Mouse (Mus musculus): ENCODE results near the gene Elf2. TPM values are rescaled to one million over a fixed set of nuclear protein-coding genes. Genes with fewer than 3 reads are reported as not detected.
A peak's percentile ranks its signal among the peaks of the same experiment; 100 is the strongest.
"Not testable (repeated sequence)": the region's sequence is repeated elsewhere in the genome, so short reads cannot be mapped to it uniquely, and the experiment has no call there.

Elf2 gene
- polyA plus RNA-seq, 2 experiments = 59.3 to 61.4 TPM

DNA sequence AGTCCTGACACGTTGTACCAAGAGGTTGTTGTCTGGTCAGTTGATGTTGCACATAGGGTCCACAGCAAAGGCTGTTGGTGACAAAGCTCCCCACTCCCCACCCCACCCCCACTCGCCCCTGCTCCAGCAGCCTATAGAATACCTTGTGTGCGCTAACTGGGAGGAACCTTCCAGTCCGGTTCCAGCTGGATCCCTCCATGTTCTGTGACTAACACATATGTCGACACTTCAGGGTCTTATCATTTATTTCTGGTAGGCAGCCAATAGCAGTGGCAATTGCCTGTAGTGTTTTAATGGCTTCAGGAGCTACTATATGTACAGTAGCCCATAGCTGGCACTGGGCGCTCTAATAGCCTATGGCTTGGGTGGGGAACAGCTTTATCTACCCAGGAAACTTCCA is 118.2 kb downstream of the Elf2 start:
- WGBS = 88% methylated on average over 6 of the region's 6 CpGs
- H3K27ac ChIP-seq (replicated peaks; ENCODE audit: low read depth, low read length) = no peak overlapping the region
- no peak overlapping the region for H3K9ac ChIP-seq (ENCODE audit: low read depth, low read length, severe bottlenecking)
- H3K4me3 ChIP-seq (replicated peaks; ENCODE audit: low read length) = no peak overlapping the region
- no peaks in the 10 kb centered on the region for H3K27me3 ChIP-seq (ENCODE audit: control insufficient read depth, insufficient read depth, low read length)
- no peak for TF ChIP-seq POLR2A (IDR thresholded peaks at IDR 0.05; ENCODE audit: borderline replicate concordance, extremely low read depth, insufficient read depth, insufficient read length)
- no peak for ATAC-seq (ENCODE audit: low FRiP score, low read depth)
- no peaks in the 10 kb centered on the region for H3K9me3 ChIP-seq (ENCODE audit: control insufficient read depth, low read length)
- peaks cover 7% of the 10 kb centered on the region; the same call in 1 of the 2 replicates for H3K4me1 ChIP-seq (ENCODE audit: control insufficient read depth, insufficient read depth, low read length)
- H3K36me3 ChIP-seq (ENCODE audit: control insufficient read depth, insufficient read depth, low read length) = no peaks in the 10 kb centered on the region
- no peak for DNase-seq (ENCODE audit: low spot score)
- no peak overlapping the region for H3K4me2 ChIP-seq (replicated peaks; ENCODE audit: low read depth, low read length, severe bottlenecking)

GRCm38 (mm10) chr3:51221847-51222246 is 118.6 kb downstream of the Elf2 start:
- DNase-seq (ENCODE audit: low spot score) (no peak), ATAC-seq (ENCODE audit: low FRiP score, low read depth) (no peak)
- no peak for TF ChIP-seq POLR2A (IDR thresholded peaks at IDR 0.05; ENCODE audit: borderline replicate concordance, extremely low read depth, insufficient read depth, insufficient read length)
- Histone ChIP-seq H3K36me3 (ENCODE audit: control insufficient read depth, insufficient read depth, low read length) (no peaks in the 10 kb centered on the region), H3K4me2 (replicated peaks; ENCODE audit: low read depth, low read length, severe bottlenecking) (no peak overlapping the region), H3K4me3 (replicated peaks; ENCODE audit: low read length) (no peak overlapping the region), H3K27me3 (ENCODE audit: control insufficient read depth, insufficient read depth, low read length) (no peaks in the 10 kb centered on the region), H3K9me3 (ENCODE audit: control insufficient read depth, low read length) (no peaks in the 10 kb centered on the region), H3K4me1 (ENCODE audit: control insufficient read depth, insufficient read depth, low read length) (peaks cover 7% of the 10 kb centered on the region; the same call in 1 of the 2 replicates), H3K27ac (replicated peaks; ENCODE audit: low read depth, low read length) (no peak overlapping the region), H3K9ac (ENCODE audit: low read depth, low read length, severe bottlenecking) (no peak overlapping the region)
- 60% methylated on average over 8 of the region's 8 CpGs for WGBS

DNA sequence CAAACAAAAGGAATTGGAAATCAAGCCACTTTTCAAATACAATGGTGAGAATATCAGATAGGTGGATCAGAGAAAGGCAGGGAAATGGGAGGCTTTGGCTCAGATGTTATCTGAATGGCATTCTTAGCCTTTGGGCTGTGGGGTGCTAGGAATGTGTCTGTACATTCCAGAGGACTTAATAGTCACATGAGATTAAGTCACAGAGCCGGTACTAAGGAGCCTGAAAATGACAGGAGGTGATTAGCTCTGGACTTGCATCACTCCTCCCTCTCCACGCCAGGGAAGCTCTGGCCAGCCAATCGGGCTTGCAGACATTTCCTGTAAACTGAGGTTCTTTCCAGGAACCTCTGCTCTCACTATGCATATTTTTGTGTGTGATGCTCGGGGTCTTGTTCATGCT is 119.6 kb downstream of the Elf2 start:
- Histone ChIP-seq H3K9me3 (ENCODE audit: control insufficient read depth, low read length) (no peaks in the 10 kb centered on the region), H3K36me3 (ENCODE audit: control insufficient read depth, insufficient read depth, low read length) (no peaks in the 10 kb centered on the region), H3K27ac (replicated peaks; ENCODE audit: low read depth, low read length) (no peak overlapping the region), H3K4me3 (replicated peaks; ENCODE audit: low read length) (no peak overlapping the region), H3K27me3 (ENCODE audit: control insufficient read depth, insufficient read depth, low read length) (no peaks in the 10 kb centered on the region), H3K9ac (ENCODE audit: low read depth, low read length, severe bottlenecking) (no peak overlapping the region), H3K4me2 (replicated peaks; ENCODE audit: low read depth, low read length, severe bottlenecking) (no peak overlapping the region), H3K4me1 (ENCODE audit: control insufficient read depth, insufficient read depth, low read length) (peaks cover 5% of the 10 kb centered on the region; the same call in 1 of the 2 replicates)
- no peak for TF ChIP-seq POLR2A (IDR thresholded peaks at IDR 0.05; ENCODE audit: borderline replicate concordance, extremely low read depth, insufficient read depth, insufficient read length)
- 40% methylated on average over 4 of the region's 4 CpGs for WGBS
- no peak for DNase-seq (ENCODE audit: low spot score)
- no peak for ATAC-seq (ENCODE audit: low FRiP score, low read depth)

DNA sequence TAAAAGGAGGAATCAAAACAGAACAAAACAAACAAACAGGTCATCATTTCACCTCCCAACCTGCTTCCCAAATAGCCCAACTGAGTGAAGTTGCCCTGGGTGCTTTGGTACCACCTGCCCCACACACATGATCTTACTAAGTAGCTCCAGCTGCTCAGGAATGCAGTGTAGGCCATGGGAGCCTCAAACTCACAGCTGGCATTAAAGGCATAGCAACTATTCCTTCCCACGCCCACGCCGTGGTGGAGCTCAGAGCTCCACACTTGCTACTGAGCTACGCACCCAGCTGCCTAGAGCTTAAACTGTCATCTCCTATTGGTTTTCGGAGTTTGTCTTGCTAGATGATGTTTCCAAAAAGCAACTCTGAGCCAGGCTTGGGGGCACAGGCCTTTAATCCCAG is 121.2 kb downstream of the Elf2 start:
- WGBS = 77% methylated on average over 5 of the region's 5 CpGs
- no peak for TF ChIP-seq POLR2A (IDR thresholded peaks at IDR 0.05; ENCODE audit: borderline replicate concordance, extremely low read depth, insufficient read depth, insufficient read length)
- ATAC-seq (ENCODE audit: low FRiP score, low read depth) (no peak), DNase-seq (ENCODE audit: low spot score) (peak; percentile 48)
- Histone ChIP-seq H3K4me3 (replicated peaks; ENCODE audit: low read length) (no peak overlapping the region), H3K36me3 (ENCODE audit: control insufficient read depth, insufficient read depth, low read length) (no peaks in the 10 kb centered on the region), H3K27ac (replicated peaks; ENCODE audit: low read depth, low read length) (no peak overlapping the region), H3K9me3 (ENCODE audit: control insufficient read depth, low read length) (no peaks in the 10 kb centered on the region), H3K27me3 (ENCODE audit: control insufficient read depth, insufficient read depth, low read length) (no peaks in the 10 kb centered on the region), H3K4me1 (ENCODE audit: control insufficient read depth, insufficient read depth, low read length) (peaks cover 4% of the 10 kb centered on the region; the same call in 1 of the 2 replicates), H3K9ac (ENCODE audit: low read depth, low read length, severe bottlenecking) (no peak overlapping the region), H3K4me2 (replicated peaks; ENCODE audit: low read depth, low read length, severe bottlenecking) (no peak overlapping the region)

DNA sequence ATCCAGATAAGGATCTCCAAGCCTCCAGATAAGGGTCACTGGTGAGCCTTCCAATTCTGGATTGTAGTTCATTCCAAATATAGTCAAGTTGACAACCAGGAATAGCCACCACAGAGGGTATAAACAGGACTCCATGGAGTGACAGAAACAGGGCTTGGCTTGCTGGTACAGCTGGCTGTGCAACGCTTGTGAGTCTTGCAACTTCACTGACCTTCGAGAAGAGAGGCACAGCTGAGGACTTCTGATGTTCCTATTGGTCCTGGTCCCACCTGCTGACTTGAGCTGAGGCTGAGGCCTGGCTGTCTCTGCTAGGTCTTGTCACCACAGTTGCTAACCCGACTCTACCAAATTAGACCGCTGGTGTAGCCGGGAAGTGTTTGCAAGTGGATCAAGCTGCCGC is 122.1 kb downstream of the Elf2 start:
- H3K27ac ChIP-seq (replicated peaks; ENCODE audit: low read depth, low read length); H3K27me3 ChIP-seq (ENCODE audit: control insufficient read depth, insufficient read depth, low read length); H3K36me3 ChIP-seq (ENCODE audit: control insufficient read depth, insufficient read depth, low read length); DNase-seq (ENCODE audit: low spot score); H3K4me2 ChIP-seq (replicated peaks; ENCODE audit: low read depth, low read length, severe bottlenecking); H3K4me3 ChIP-seq (replicated peaks; ENCODE audit: low read length); H3K9me3 ChIP-seq (ENCODE audit: control insufficient read depth, low read length); ATAC-seq (ENCODE audit: low FRiP score, low read depth); H3K9ac ChIP-seq (ENCODE audit: low read depth, low read length, severe bottlenecking); H3K4me1 ChIP-seq (ENCODE audit: control insufficient read depth, insufficient read depth, low read length): not testable (repeated sequence)
- 85% methylated on average over 6 of the region's 6 CpGs for WGBS

GRCm38 (mm10) chr3:51216351-51216750 is 124.1 kb downstream of the Elf2 start:
- not testable (repeated sequence) for H3K9me3 ChIP-seq (ENCODE audit: control insufficient read depth, low read length); DNase-seq (ENCODE audit: low spot score); H3K27ac ChIP-seq (replicated peaks; ENCODE audit: low read depth, low read length); H3K36me3 ChIP-seq (ENCODE audit: control insufficient read depth, insufficient read depth, low read length); H3K4me2 ChIP-seq (replicated peaks; ENCODE audit: low read depth, low read length, severe bottlenecking); H3K9ac ChIP-seq (ENCODE audit: low read depth, low read length, severe bottlenecking); H3K4me1 ChIP-seq (ENCODE audit: control insufficient read depth, insufficient read depth, low read length); H3K27me3 ChIP-seq (ENCODE audit: control insufficient read depth, insufficient read depth, low read length); H3K4me3 ChIP-seq (replicated peaks; ENCODE audit: low read length); ATAC-seq (ENCODE audit: low FRiP score, low read depth)
- whole genome bisulfite sequencing = 80% methylated on average over 5 of the region's 10 CpGs

All from limb, embryonic 14.5 days (tissue).